Mouse (Mus musculus): ENCODE results near the gene Adam12.

Gene Adam12

DNA sequence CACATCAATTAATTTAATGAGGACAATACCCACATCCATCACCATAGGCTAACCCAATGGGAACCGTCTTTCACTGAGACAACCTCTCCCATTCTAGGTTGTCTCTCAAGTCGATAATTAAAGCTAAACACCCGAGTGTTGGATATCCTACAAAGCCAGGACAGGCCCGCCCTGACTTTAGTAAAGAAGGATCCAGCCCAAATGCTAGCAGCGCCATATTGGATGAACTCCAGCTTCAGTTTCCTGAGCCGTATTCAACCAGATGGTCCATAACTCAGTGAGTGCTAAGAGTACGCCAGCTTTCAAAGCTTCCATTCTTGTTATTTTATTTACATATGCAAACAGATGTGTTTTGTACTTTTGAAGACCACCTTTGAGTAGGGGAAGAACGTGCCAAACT lies 81.6 kb downstream of the Adam12 start:
- no peak for DNase-seq (ENCODE audit: low read depth)

DNA sequence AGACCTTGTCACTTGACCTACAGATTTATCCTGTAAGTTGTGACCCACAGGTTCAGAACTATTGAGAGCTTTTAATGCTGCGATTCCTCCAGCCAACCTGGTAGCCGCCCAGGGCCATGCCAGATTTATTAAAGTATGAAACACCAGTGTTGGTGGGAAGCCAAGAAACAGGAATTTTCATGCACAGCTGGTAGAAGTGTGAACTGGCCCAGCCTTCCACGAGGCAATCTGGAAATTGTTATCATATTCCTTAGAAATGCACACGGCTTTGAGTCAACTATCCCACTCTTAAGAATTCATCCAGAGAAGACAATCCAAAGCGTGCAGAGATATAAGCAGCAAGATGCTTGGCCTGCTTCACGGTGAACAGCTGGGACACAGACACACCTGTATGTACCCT lies 82.6 kb downstream of the Adam12 start:
- DNase-seq (ENCODE audit: low read depth), result peak; percentile 28

DNA sequence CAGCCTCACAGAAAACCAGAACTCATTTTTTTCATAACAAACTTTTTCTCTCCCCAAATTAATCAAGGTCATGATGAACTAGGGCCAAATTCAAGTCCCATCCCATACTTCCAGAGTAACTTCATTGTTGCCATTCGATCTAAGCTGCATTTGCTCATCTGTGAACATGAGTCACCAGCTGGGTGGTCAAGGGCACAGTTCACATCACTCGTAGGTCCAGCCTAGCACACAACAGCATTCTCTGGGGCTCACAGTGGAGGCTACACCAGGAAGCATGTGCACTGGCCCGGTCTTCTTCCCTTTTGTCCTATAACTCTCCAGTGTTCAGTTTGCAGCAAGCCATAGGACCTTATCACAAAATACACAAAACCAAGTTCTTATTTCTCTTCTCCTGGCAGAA lies 84.4 kb downstream of the Adam12 start:
- no peak for DNase-seq (ENCODE audit: low read depth)

DNA sequence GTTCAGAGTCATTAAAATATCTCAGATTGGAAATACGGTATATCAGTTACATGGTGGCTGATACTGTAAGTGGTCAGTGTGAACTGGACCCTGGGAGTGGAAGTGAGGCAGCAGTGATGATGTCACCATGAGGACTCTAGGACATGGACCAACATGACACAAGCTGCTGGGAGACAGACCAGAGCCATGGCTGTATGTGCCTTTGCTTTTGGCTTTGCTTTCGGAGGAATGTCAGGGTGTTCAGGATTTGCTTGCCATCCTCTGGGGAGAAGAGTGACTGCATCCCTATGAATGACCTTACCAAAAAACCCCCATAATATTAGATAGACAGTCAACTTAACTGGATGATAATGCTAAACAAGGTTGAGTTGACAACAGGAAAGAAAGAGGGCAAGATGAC lies 85.1 kb downstream of the Adam12 start:
- DNase-seq (ENCODE audit: low read depth), result no peak

DNA sequence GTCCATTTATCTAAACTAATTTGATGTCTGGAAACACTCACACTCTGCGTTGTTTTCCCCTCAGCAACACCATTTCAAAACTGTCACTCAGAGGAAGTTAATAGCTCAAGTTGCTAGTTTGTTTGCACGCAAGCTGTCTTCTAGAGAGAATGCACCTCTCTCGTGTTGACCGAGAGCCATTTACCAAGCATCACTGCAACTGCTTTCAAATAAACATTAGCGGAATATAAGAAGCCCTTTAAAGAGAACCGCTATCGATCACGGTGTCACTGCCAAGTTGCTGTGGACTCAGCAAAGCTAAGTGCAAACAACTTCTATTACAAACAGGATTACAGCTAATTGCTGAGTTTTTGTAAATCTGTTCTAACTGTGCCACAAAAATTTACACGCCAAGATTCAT lies 87.8 kb downstream of the Adam12 start:
- DNase-seq (ENCODE audit: low read depth), result no peak

DNA sequence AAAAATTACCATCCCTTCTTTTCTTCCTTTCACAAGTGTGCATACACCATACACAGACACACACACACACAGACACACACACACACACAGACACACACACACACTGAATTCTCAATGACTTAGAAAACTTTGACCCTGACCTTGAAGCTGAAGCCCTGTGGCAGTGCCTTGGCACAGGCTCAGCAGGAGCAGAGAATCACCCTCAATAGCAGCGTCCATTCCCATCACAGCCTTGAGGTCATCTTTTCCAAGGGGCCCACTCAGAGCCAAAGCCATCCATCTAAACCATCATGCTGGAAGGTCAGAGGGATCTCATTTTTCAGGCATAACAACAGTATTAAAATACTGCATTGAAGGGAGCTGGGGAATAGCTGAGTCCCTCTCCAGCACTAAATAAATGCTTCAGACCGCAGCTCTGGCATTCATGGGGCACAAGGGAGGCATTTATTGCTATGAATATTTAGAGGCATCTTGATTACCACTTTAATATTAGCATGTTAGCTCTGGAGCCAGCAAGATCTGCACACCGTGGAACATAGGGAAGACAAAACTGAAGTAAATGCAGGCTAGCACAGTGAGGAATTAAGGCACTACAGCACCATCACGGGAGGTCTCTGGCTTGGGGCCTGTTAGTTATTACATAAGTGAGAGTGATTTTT lies 92.5 kb downstream of the Adam12 start:
- DNase-seq (ENCODE audit: low read depth), result no peak

DNA sequence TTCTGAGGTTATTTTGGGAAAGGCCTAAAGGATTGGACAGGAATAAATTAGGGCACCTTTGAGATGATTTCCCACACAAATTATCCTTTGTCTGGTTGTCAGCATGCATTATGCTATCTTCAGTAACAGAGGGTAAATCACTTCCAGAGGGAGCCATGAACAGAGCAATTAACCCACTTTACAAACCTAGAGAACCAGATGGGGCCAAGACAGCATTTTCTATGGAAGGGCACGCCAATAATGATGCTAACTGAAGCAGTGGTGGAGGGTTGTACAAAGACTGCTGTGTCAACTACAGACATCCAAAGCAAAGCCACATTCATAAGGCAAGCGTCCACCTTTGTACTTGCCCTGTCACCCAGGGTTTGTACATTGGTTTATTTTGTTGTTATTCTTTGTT lies 99.6 kb downstream of the Adam12 start:
- no peak for DNase-seq (ENCODE audit: low read depth)

DNA sequence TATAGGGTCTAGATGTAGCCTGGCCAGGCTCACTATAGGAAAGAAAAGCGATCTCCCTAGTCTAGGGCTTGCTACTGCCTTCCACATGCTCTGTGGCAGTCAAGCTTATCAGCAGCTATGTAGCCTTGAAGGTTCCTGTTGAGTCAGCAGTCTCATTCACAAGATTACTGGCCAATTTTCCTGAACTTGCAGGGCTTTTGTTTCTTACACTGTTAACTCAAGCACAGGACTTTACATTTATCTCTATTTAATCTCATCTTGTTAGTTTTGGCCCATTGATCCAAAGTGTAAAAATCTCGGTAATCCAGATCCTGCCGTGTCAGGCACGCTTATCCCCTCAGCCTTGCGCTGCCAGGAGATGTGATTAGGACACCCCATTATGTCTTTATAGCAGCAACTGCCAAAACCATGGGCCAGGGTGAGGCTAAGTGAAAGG lies 103.8 kb downstream of the Adam12 start:
- DNase-seq (ENCODE audit: low read depth), result no peak

DNA sequence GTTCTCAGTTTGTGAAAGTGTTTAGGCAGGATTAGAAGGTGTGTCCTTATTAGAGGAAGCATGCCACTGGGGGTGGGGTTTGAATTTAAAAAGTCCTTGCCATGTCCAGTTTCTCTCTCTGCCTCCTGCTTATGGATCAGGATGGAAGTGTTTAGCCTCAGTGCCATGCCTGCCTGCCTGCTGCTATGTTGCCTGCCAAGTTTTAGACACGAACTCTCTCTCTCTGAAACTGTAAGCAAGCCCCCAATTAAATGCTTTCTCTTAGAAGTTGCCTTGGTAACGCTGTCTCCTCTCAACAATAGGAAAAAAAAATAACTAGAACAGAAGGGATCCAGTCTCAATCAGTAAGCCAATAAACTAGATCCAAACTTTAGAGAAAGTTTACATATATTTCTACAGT lies 110.5 kb downstream of the Adam12 start:
- no peak for DNase-seq (ENCODE audit: low read depth)

DNA sequence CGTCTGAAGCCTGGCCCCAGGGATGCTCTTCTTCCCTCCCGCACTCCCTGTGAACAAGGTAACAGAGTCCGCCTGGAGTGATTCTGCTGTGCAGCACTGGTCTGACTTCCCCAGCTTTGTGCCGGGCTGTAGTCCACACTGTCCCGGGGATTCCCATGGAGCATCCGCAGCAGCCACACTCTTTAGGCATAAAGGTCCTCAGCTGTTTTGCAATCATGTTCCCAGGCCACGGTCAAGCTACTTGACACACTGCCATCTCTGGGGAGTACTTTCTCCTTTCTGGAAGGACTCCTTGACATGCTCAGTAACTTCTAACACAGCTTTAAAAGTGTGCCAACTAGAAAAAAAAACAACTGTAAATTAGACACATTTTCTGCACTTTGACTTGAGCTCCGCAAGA lies 116.5 kb downstream of the Adam12 start:
- DNase-seq (ENCODE audit: low read depth), result no peak

DNA sequence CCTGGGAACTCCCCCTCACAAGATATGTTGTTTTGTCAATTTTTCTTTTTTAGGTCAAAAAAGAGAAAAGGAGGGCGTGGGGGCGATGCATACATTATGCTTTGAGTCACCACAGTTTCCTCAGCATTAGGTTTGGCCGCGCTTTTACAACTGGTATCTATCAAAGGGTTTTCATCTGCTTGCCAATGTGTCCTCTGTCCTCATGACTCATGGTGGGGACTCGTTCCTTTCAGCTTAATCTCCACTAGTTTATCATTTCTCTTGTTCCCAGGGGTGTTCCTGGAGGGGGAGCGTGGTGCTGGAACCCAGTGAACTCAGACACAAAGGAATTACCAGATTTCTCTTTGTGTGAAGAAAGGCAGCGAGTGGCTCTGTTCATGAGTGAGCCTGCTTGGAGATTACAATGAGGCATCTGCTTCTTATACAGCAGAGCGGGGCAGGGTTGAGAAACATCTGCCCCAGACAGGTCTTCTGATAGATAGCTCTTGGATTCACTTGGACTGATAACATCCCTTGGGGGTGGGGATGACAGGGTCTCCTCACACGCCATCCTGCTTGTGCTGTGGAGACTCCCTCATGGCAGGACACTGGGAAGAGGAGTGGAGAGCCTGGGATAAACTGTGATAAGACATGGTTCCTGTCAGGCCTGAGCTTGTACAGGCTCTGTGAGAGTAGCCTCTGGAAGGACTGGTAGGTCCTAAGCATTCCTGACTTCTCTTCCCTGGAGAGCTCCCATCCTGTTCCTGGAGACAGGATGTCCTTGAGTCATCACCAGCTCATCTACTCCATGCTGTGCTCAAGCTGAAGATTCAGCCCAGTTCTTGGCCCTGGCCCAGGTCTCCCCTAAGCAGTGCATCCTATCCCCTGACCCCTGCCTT lies 117.4 kb downstream of the Adam12 start:
- DNase-seq (ENCODE audit: low read depth), result no peak

DNA sequence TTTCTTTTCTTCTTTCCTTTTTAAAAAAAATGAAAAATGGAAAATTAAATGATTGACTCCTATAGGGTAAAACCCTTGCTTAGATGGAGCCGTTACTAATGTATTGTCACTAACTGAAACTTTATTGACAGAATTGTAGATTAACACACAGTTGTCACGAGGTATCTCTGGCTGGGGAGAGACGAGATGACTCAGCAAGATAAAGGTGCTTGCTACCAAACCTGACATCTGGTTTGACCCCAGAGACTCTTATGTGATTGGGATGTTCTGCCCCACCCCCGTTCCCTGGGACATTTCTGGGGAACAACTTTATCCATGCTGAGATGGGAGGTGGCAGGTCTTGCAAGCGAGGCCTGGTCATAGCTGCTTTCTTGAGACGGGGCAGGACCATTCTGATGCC lies 118.1 kb downstream of the Adam12 start:
- no peak for DNase-seq (ENCODE audit: low read depth)

DNA sequence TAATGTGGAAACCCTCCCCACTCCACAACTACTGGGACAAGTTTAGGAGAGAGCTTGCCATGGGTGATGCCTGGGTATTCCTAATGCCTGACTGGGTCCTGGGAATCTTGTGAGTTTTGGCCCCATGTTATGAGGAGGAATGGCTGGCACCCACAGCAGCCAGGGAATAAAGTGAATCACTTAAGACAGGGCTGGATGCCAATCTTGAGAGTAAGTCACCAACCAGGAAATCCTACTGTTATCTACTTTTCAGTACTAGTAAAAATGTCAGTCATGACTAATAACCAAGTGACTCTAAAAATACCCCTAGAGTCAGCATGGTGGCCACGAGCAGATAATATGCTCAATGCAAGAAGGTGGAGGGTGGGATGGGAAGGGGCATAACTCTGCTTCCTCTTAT lies 121.8 kb downstream of the Adam12 start:
- DNase-seq (ENCODE audit: low read depth), result no peak

DNA sequence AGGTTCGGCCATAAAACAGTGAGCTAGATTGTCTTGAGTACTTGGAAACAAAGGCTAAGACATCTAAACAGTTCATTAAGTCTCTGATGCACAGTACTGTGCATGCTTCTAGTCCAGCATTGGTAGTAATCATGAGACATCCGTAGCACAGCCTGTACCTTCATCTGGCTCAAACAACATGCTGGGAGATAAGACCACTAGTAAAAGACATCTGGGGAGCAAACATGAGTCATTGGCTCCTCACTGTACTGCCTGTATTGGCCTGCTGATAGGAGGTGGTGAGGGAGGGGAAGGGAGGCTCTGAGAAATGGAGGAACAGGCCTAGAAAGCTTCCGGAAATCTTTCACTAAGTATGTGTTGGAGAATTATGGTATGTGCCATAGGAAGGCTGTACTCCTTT lies 124.1 kb downstream of the Adam12 start:
- no peak for DNase-seq (ENCODE audit: low read depth)

DNA sequence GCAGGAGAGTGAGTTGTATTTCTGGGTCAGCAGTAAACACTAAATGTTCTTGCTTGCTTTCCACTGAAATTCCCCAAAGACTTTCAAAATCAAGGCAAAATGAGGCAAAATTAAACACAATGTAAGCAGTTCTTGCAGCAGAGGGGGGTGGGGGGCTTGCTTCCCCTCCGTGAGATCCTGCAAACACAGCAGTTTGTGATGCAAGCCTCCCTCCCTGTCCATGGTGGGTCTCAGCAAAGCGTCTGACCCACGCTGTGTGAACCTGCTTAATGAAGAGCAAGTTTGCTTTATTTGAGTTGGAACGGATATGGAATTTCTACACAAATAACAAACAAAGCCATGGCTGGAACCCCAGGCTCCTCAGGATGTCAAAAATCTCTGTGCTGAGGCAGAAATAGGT lies 132.9 kb downstream of the Adam12 start:
- no peak for DNase-seq (ENCODE audit: low read depth)

DNA sequence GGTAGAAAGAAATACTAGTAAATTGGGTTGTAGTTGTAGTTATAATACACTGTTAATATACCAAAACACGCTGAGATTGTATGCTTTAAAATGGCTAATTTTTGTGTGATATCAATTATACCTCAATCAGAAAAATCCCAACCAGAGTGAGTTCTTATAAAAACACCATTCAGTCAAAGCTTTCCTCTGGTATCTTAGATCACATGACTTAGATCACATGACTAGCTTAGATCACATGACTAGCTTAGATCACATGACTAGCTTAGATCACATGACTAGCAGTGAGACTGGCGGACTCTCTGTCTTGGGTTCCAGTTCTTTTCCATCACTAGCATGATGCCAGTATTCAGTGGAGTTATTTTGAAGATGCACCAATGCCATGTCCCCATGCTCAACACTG lies 134.1 kb downstream of the Adam12 start:
- no peak for DNase-seq (ENCODE audit: low read depth)

DNA sequence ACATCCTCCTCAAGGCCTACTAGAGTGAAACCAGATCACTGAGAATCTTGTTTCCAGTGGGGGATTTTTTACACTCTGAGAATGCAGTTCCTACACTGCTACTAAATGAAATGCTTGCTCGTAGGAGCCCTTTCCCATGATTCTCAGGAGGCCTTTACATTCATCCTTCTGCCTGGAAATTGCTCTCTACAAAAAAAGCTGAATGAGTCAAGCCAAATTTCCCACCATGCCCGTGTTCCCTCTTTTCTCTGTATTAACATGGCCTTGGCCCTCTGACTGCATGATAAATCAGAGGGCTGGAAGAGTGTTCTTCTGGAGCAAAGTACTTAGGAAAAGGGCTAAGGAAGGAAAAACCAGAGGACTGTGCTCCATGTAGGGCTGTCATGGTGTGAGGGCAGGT lies 138.1 kb downstream of the Adam12 start:
- DNase-seq (ENCODE audit: low read depth), result no peak

DNA sequence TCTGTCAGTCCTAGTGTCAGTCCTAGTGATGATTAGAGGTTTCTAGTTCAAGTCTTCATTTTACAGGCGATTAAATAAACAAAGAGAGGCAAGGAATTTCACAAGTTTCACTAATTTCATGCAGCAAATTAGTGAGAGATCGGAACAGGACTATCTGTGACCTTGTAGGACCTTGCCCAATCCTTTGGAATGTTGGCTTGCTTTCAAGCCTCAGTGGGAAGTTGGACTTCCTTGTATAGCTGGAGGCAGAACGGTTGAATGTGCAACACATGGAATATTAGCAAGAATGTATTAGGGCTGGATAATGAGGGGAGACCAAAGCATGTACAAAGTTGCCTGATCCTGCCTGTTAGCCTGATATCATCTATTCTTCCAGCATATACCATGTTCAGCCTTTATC lies 141.2 kb downstream of the Adam12 start:
- no peak for DNase-seq (ENCODE audit: low read depth)

DNA sequence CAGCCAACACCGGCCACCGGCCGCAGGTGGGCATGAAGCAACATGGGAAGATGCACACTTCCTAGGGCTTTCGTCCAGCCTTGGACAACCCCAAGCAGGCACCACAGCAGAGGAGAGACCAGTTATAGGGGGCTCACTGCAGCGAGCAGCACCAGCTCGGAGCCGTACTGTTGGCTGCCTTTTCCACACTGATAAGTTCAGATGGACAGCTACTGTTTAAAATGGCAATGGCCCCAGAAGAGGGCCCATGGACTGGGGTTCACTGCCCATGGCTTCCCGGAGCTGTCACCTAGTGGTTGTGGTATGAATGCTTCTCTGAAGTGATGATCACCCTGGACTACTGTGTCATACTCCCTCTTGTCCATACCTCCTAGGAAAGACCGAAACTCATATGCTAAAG lies 141.7 kb downstream of the Adam12 start:
- no peak for DNase-seq (ENCODE audit: low read depth)

DNA sequence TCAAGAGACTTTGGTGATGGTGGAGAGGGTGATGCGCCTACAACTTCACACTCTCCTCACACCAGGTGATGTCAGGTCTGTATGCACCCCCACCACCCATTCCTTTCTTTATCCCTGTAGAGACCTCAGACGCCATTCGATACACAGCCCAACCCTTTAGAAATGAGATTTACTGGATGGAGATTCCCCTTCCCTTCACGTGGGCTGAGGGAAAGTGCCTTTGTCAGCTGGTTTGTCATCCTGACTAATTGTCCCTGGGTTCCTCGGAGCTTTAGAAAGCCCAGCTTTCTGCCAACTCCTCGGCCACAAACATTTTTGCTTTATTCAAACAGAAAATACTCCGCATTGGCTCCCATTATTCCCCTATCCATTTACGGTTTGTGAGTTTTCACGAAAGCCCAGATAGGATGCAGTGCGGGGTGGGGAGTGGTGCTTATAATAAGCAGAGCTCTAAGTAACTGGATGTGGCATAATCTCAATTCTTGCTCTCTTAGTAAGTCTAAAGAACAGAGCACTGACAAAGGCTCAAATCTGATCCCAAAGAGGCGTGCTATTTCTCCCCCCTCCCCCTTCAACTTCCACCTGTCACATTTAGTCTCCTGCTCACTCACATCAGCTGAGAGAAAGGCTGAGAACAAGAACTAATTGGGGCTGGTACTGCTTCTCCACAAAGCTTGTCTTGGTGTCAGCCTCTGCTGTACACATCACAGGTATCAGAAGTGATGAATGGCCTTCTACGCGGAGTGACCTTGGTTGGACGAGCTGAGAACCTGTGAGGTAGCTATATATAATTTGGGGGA lies 143.2 kb downstream of the Adam12 start:
- no peak for DNase-seq (ENCODE audit: low read depth)

DNA sequence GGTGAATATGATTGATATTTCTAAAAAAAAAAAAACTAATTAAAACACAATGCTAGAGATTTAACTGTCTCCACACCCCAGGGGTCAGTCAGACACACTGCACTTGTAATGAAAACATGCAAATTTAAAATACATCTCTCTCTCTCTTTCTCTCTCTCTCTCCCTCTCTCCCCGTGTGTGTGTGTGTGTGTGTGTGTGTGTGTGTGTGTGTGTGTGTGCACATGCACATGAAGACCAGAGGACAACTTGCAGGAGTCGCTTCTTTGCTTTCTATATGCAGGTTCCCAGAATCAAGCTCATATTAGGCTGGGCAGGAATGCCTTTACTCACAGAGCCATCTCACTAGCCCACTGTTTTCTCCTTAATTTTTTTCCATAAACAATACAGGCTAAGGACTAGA lies 146.6 kb downstream of the Adam12 start:
- DNase-seq (ENCODE audit: low read depth), result no peak

DNA sequence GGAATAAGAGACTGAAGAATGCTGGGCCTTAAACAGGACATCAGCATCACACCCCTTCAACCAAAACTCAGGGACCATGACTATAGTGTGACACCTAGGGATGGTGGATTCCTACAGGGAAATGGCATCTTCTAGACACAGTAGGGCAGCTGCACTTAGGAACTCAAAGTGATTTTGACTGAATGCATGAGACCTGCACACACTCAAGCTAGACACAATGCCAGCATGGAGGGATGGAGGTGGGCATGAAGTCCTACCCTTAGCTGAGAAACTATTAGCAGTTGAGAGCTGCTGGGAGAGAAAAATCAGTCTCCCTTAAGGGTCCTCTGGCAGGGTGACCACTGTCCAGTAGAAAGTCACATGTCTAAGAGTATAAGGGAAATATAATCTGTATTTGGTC lies 147.0 kb downstream of the Adam12 start:
- no peak for DNase-seq (ENCODE audit: low read depth)
